Mouse (Mus musculus) brain, embryonic 14.5 days (tissue): ENCODE measurements at regions not wholly inside any gene's neighbourhood (a gene's known extent, or its start where the extent isn't known, plus 50 kb on each side); places are given as distances from the start of the nearest gene placed in this dataset.

Experiments
- CTCF ChIP-seq: fragments of 200-500 bp; IDR thresholded peaks from 2 replicates; pipeline ENCODE4 v1.5.1; 2012; ENCODE audit warnings: inconsistent platforms, mild to moderate bottlenecking, moderate library complexity, borderline replicate concordance; ENCODE audit not compliant: insufficient read depth, insufficient read length; ENCODE audit errors: extremely low read depth
- POLR2A ChIP-seq: fragments of 200-500 bp; IDR thresholded peaks from 2 replicates; pipeline ENCODE4 v1.6.1; 2012; ENCODE audit warnings: mild to moderate bottlenecking, inconsistent platforms, borderline replicate concordance; ENCODE audit not compliant: poor library complexity, insufficient read depth, insufficient read length, severe bottlenecking; ENCODE audit errors: extremely low read depth

DNA sequence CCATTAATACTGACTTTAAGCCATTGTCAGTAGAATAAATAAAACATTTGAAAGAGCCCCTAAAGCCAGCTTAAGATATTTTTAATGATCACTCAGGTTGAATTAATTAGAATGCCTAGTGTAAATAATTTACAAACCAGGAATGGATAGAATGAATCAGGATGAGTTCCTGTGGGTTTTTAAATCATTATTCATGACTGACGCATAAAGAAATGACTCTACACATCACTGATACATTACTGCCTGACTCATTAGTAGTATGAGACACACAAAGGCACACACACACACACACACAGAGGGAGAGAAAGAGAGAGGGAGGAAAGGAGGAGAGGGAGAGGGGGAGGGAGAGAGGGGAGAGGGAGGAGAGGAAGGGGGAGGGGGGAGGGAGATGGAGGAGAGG is 612.0 kb downstream of the Ipmk start:
- no peak for TF ChIP-seq POLR2A
- no peak for TF ChIP-seq CTCF
